Mouse (Mus musculus) midbrain, embryonic 14.5 days (tissue): ENCODE data around the gene Rhoh. TPM values are rescaled to one million over a fixed set of nuclear protein-coding genes. Genes with fewer than 3 reads are reported as not detected.
A peak's percentile ranks its signal among the peaks of the same experiment; 100 is the strongest.

Source experiments
- ATAC-seq: fragments of 200-750 bp; cut with Nextera tagmentation; 2 replicates; pipeline ENCODE4 v1.8.0; 2017; ENCODE audit warnings: moderate number of reproducible peaks, moderate library complexity; ENCODE audit not compliant: low FRiP score, low TSS enrichment
- DNase-seq: peaks from one replicate; pipeline ENCODE4 v3.0.0-alpha.2; 2015
- H3K27ac ChIP-seq: fragments of 300-500 bp; sonication (generic); replicated peaks from 2 replicates; pipeline ENCODE4 v1.5.1; 2014; ENCODE audit warnings: mild to moderate bottlenecking, low read depth, low read length, moderate library complexity
- H3K27me3 ChIP-seq: fragments of 300-500 bp; sonication (generic); 2 replicates; pipeline ENCODE4 v1.6.1; 2014; ENCODE audit warnings: low read length, control low read depth, mixed read lengths; ENCODE audit not compliant: control insufficient read depth, insufficient read depth
- H3K36me3 ChIP-seq: fragments of 300-500 bp; sonication (generic); 2 replicates; pipeline ENCODE4 v1.6.1; 2014; ENCODE audit warnings: low read length, control low read depth; ENCODE audit not compliant: control insufficient read depth, insufficient read depth
- H3K4me1 ChIP-seq: fragments of 300-500 bp; sonication (generic); 2 replicates; pipeline ENCODE4 v1.6.1; 2014; ENCODE audit warnings: mild to moderate bottlenecking, antibody characterized with exemption, low read length, control low read depth; ENCODE audit not compliant: control insufficient read depth, insufficient read depth
- H3K4me2 ChIP-seq: fragments of 300-500 bp; sonication (generic); 2 replicates; pipeline ENCODE4 v1.6.1; 2014; ENCODE audit warnings: mild to moderate bottlenecking, low read length, moderate library complexity
- H3K4me3 ChIP-seq: fragments of 300-500 bp; sonication (generic); replicated peaks from 2 replicates; pipeline ENCODE4 v1.5.1; 2014; ENCODE audit warnings: low read depth, low read length
- H3K9ac ChIP-seq: fragments of 300-500 bp; sonication (generic); replicated peaks from 2 replicates; pipeline ENCODE4 v1.6.1; 2014; ENCODE audit warnings: mild to moderate bottlenecking, low read length, moderate library complexity
- H3K9me3 ChIP-seq: fragments of 300-500 bp; sonication (generic); 2 replicates; pipeline ENCODE4 v1.6.1; 2016; ENCODE audit warnings: low read length, control low read depth, mixed read lengths; ENCODE audit not compliant: control insufficient read depth
- WGBS: fragments of 180-500 bp; shearing (Covaris S2); extraction: QIAGEN DNeasy Blood & Tissue Kit; methylation state at CpG from one replicate; pipeline ENCODE4 v1.1.7; 2014; 5-methylcytosine and 5-hydroxymethylcytosine counted together
- polyA plus RNA-seq: library from polyadenylated mRNA; unstranded; fragments of >200 nt; fragmentation: Nextera tagmentation; extraction: Ambion mirVana; gene quantifications from 2 replicates; pipeline ENCODE4 v1.2.1, GENCODE M21; 2014

Gene Rhoh
- polyA plus RNA-seq, 1 experiment from 2014 or later = 0.34 TPM

DNA sequence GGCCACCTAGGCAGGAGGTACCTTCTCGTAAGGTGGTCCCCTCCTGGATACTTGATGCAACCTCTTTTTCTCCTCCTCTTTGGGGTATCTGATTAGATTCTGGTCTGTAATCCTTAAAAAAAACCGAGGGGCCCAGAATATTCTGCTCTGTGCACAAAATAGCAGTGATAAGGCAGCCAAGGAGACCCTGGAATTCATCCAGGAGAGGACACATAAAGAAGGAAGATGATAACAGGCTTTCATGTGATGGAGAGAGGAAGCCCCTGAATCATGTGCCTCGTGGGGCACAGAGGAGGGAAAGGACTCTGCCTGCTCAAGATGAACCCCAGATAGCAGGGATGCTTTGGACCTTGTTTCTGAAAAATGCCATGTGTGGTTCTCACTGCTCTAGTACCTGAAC lies 17.4 kb downstream of the Rhoh start:
- ATAC-seq (no peak), DNase-seq (no peak)
- no peak overlapping the region for H3K27ac ChIP-seq
- no peak overlapping the region for H3K4me3 ChIP-seq
- no peak overlapping the region for H3K4me2 ChIP-seq
- H3K36me3 ChIP-seq = no peaks in the 10 kb centered on the region
- 68% methylated on average over 3 of the region's 3 CpGs for WGBS
- H3K27me3 ChIP-seq = no peaks in the 10 kb centered on the region
- no peaks in the 10 kb centered on the region for H3K4me1 ChIP-seq
- H3K9ac ChIP-seq = no peak overlapping the region
- H3K9me3 ChIP-seq = no peaks in the 10 kb centered on the region

DNA sequence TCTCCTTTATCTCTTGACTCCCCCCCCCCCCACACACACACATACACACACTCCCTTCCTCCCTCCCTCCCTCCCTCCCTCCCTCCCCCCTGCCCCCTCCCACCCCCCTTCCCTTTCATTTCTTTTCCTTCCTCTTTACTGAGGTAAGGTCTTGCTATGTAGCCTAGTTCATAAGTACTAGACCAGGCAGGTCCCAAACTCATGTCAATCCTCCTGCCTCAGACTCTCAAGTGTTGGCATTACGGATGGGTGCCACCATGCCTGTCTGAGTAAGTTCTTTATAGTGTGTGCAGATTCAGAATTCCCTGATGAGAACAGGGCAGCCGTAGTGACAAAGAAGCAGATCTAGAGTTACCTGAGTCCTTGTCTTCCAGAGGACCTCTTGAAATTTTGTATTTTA lies 20.2 kb downstream of the Rhoh start:
- no peaks in the 10 kb centered on the region for H3K9me3 ChIP-seq
- H3K4me3 ChIP-seq = no peak overlapping the region
- no peaks in the 10 kb centered on the region for H3K27me3 ChIP-seq
- ATAC-seq = no peak
- H3K4me2 ChIP-seq = no peak overlapping the region
- no peaks in the 10 kb centered on the region for H3K4me1 ChIP-seq
- no peak overlapping the region for H3K27ac ChIP-seq
- H3K36me3 ChIP-seq = no peaks in the 10 kb centered on the region
- H3K9ac ChIP-seq = no peak overlapping the region
- DNase-seq = no peak
- 89% methylated on average over 2 of the region's 2 CpGs for WGBS

DNA sequence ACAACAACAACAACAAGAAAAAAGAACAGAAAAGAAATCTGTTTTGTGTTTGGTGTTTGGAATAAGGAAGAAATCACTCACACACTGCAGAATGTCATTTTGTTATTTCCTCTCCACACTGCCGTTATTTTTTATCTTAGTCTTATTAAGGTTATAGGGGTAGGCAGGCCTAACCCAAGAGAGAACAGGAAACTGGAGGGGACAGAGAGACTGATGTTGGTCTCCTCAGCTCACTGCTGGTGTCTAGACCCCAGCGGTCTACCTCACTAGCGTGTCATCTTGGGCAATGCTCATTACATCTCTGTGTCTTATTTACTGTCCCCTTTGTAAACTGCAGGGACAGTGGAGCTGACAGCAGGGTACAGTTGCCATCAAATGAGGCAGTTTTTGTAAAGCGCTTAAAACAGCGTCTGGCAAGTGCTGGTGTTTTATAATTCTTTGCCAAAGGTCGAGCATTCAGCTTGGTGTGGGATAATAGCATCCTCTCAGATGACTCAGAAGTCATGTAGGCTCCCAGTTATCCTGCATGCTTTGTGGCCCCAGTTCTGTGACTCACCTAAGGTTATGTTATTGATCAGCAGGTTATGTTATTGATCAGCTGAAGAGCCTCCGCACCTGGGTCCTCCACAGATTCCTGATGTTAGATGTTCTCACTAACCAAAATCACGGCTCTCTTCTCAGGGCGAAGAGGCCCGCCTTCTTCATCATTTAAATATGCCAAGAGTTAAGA lies 21.6 kb downstream of the Rhoh start:
- H3K9me3 ChIP-seq = no peaks in the 10 kb centered on the region
- H3K36me3 ChIP-seq = no peaks in the 10 kb centered on the region
- no peak overlapping the region for H3K4me3 ChIP-seq
- DNase-seq (no peak), ATAC-seq (no peak)
- H3K4me1 ChIP-seq = no peaks in the 10 kb centered on the region
- H3K9ac ChIP-seq = no peak overlapping the region
- H3K4me2 ChIP-seq = no peak overlapping the region
- H3K27me3 ChIP-seq = no peaks in the 10 kb centered on the region
- H3K27ac ChIP-seq = no peak overlapping the region
- WGBS = 92% methylated on average over 10 of the region's 10 CpGs

DNA sequence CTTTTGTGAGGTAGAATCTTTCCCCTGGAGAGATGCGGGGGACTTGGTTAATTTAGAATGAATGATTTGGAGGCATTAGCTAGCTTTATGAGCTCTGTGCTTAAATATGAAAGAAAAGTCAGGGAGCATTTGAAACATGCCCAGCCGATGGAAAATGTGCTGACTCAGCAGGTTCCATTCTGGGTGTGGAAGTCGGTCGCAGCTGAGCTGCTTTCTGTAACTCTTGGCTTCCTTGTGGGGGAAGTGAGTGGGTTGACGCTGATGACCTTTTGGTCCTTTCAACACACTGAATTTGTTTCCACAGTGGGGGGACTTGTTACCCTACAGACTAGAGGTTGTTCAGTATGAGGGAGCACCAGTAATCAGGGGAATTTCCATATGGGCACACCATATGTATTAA lies 22.3 kb downstream of the Rhoh start:
- H3K36me3 ChIP-seq = no peaks in the 10 kb centered on the region
- H3K4me3 ChIP-seq = no peak overlapping the region
- peak; percentile 8 for DNase-seq
- no peaks in the 10 kb centered on the region for H3K9me3 ChIP-seq
- no peak overlapping the region for H3K27ac ChIP-seq
- no peak overlapping the region for H3K9ac ChIP-seq
- H3K4me1 ChIP-seq = no peaks in the 10 kb centered on the region
- 61% methylated on average over 5 of the region's 5 CpGs for WGBS
- no peaks in the 10 kb centered on the region for H3K27me3 ChIP-seq
- no peak for ATAC-seq
- no peak overlapping the region for H3K4me2 ChIP-seq

DNA sequence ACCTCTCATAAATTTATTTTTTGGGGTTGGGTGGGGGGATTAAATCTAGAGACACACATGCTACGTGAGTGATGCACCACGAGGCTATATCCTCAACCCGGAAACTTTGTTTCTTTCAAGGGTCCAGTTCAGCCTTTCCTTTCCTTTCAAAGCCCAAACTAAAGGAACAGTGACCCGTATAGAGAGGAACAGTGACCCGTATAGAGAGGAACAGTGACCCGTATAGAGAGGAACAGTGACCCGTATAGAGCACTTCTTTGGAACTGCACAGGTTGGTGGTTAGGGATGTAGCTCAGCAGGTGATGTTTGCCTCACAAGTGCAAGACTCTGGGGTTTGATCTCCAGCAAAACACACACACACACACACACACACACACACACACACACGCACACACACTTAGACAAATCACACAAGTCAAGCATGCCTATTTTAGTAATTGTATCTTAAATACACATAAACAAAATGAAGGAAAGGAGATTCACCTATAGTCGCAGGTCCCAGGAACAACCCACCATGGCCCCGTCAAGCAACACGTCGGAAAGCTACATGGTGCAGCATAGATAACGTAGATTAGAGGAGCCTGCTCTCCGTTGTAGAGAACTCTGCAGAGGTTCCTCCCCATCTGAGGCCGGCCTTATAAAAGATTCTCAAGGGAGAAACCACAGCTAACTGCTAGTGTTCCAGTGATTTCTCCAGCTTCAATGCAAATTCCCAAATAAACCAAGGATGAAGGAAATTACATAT lies 24.9 kb downstream of the Rhoh start:
- Histone ChIP-seq H3K27me3 (no peaks in the 10 kb centered on the region), H3K9me3 (no peaks in the 10 kb centered on the region), H3K4me3 (no peak overlapping the region), H3K27ac (no peak overlapping the region), H3K36me3 (no peaks in the 10 kb centered on the region), H3K9ac (no peak overlapping the region), H3K4me2 (no peak overlapping the region), H3K4me1 (no peaks in the 10 kb centered on the region)
- ATAC-seq (no peak), DNase-seq (no peak)
- 43% methylated on average over 15 of the region's 15 CpGs for WGBS

DNA sequence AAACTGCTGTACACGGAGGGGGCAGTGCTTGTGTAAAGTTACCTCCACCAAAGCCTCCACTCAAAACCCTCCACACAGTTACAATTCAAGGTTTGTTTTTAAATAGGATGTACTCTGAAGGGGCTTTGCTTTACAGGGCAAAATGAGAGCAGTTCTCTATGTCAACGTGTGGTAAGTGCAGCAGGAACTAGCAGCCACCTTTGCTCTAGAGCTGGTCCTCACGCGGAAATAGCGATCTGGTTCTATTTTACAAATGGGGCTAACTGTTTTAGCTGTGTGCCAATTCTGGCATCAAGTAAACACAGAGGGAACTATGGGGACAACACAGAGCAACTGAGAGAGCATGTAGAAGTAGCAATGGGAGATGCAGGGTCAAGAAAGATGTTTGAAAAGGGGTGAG lies 27.1 kb downstream of the Rhoh start:
- H3K27ac ChIP-seq = no peak overlapping the region
- H3K36me3 ChIP-seq = no peaks in the 10 kb centered on the region
- no peaks in the 10 kb centered on the region for H3K9me3 ChIP-seq
- no peaks in the 10 kb centered on the region for H3K4me1 ChIP-seq
- 93% methylated on average over 5 of the region's 5 CpGs for WGBS
- no peak for DNase-seq
- H3K4me3 ChIP-seq = no peak overlapping the region
- no peak overlapping the region for H3K4me2 ChIP-seq
- no peaks in the 10 kb centered on the region for H3K27me3 ChIP-seq
- no peak overlapping the region for H3K9ac ChIP-seq
- no peak for ATAC-seq

DNA sequence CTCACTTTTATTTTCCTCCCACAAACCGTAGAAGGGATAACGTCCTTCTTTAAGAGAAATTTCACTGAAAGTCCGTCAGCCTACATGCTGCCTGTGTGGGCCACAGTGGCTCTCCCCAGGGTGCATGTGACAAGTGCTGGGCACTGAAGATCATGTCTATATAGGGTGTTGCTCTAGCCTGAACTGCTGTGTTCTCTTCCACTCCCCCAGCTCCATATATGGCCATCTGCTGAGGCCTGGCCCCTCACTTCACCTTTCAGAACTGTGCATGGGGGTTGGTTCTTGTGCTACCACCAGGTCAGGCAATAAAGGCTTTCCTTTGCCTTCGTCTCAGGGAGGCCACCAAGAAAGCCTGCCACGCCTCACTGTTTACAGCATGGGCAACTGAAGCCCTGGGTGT lies 28.0 kb downstream of the Rhoh start:
- ATAC-seq (no peak), DNase-seq (no peak)
- H3K4me2 ChIP-seq = no peak overlapping the region
- no peaks in the 10 kb centered on the region for H3K36me3 ChIP-seq
- 75% methylated on average over 5 of the region's 5 CpGs for WGBS
- H3K4me1 ChIP-seq = no peaks in the 10 kb centered on the region
- no peaks in the 10 kb centered on the region for H3K27me3 ChIP-seq
- H3K9me3 ChIP-seq = no peaks in the 10 kb centered on the region
- no peak overlapping the region for H3K27ac ChIP-seq
- no peak overlapping the region for H3K4me3 ChIP-seq
- no peak overlapping the region for H3K9ac ChIP-seq

DNA sequence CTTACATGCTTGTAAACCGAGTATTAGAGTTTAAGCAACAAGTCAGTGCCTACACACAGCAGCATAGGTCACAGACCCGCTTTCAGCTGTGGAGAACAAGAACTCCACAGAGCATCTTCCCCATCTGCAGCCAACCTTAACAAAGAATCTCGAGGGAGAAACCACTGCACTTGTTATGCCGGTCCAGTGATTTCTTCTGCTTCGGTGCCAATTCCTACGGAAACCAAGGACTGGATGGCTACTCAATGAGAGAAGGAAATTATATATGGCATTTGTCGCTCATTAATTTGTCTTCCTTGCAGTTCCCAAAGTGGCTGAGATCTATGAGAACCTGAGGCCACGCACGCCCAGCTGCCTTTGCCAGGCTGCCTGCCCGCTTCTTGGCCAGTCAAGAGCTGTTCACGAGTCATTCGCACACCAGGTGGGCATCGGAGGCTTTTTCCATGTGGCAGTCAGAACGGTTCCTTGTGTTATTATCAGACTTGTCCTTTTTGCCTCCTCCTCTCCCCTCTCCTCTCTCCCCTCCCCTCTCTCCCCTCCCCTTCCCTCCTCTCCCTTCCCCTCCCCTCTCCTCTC lies 30.3 kb downstream of the Rhoh start:
- no peak for ATAC-seq
- Histone ChIP-seq H3K9ac (no peak overlapping the region), H3K4me1 (no peaks in the 10 kb centered on the region), H3K4me3 (no peak overlapping the region), H3K9me3 (no peaks in the 10 kb centered on the region), H3K4me2 (no peak overlapping the region), H3K27ac (no peak overlapping the region), H3K27me3 (no peaks in the 10 kb centered on the region), H3K36me3 (no peaks in the 10 kb centered on the region)
- DNase-seq = peak; percentile 2
- WGBS = 81% methylated on average over 14 of the region's 14 CpGs
